Mouse (Mus musculus) olfactory bulb, adult 2 months (tissue): ENCODE measurements at regions not wholly inside any gene's neighbourhood (a gene's known extent, or its start where the extent isn't known, plus 50 kb on each side); places are given as distances from the start of the nearest gene placed in this dataset.

Experiments used
- CTCF ChIP-seq: fragments of 200-500 bp; IDR thresholded peaks from 2 replicates; pipeline ENCODE4 v1.5.1; 2012; ENCODE audit warnings: low read depth, mild to moderate bottlenecking, low read length, moderate library complexity; ENCODE audit not compliant: insufficient read depth
- POLR2A ChIP-seq: fragments of 200-500 bp; IDR thresholded peaks from 2 replicates; pipeline ENCODE4 v1.6.1; 2012; ENCODE audit warnings: mild to moderate bottlenecking, low read depth, low read length, moderate library complexity; ENCODE audit not compliant: insufficient read depth

- no peak for TF ChIP-seq CTCF
- no peak for TF ChIP-seq POLR2A
Measured at GRCm38 (mm10) chr4:137216908-137217497, 60.3 kb upstream of the Wnt4 start.
